Mouse (Mus musculus): ENCODE measurements around the gene Cbfa2t2. TPM values are rescaled to one million over a fixed set of nuclear protein-coding genes. Genes with fewer than 3 reads are reported as not detected.

Gene Cbfa2t2
- polyA plus RNA-seq, 1 experiment, result 9.8 TPM

DNA sequence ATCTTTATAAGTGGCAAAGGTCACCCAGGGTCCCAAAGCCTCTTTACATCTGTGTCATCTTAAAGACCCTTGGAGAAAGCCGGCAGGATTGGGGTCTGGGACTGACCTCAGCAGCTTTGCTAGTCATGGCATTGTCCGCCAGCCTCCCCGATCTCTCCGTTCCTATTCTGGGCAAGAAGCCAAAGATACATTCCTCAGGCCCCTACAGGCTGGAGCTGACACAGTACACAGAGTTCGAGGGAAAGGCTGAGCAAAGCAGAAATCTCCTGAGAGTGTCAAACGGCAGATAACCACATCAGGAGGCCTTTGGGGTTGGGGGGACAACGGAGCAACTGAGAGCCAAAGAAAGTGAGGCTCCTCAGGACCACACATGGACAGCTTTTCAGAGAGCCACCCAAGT, 33.5 kb upstream of the Cbfa2t2 start:
- 9% methylated on average over 7 of the region's 7 CpGs for WGBS
- no peaks in the 10 kb centered on the region for H3K4me1 ChIP-seq (ENCODE audit: control insufficient read depth, insufficient read depth, insufficient read length, low read length)
- peaks cover 3% of the 10 kb centered on the region; the same call in 1 of the 2 replicates for H3K36me3 ChIP-seq (ENCODE audit: control insufficient read depth, insufficient read depth, low read length)
- no peak overlapping the region for H3K27ac ChIP-seq (ENCODE audit: insufficient read depth, low read depth, low read length)
- H3K4me3 ChIP-seq (ENCODE audit: low read depth, low read length), result no peak overlapping the region
- TF ChIP-seq POLR2A (IDR thresholded peaks at IDR 0.05; ENCODE audit: low read depth, low read length) (no peak), CTCF (IDR thresholded peaks at IDR 0.05; ENCODE audit: extremely low read depth, insufficient read length, insufficient replicate concordance, low read depth, low read length) (0 out of 2 replicates have a peak, but pooled peaks have one; percentile 11)
- H3K27me3 ChIP-seq (ENCODE audit: control insufficient read depth, insufficient read depth, low read length), result no peaks in the 10 kb centered on the region

DNA sequence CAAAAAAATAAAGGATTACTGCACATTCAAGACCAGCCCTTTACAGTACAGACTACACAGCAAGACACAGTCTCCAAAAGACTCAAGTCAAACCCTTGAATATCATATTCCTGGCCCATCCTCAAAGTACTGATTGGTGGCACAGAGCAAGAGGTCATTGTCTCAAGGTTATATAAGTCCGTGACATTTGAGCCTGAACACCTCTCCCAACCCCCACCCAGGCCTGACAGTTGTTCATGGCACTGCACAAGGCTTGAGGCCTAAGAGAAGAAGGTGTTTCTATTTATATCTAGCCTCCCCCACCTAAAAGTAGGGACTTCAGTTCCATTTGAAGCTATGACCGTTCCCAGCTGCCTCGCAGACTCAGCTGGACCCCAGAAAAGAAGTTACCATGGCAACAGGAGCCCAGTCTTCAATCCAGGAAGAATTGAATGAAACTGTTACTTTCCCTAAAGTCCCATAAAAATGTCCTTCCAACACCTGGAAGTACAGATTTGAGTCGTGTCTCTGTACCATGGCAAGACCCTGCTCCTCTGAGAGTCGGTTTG, 30.8 kb upstream of the Cbfa2t2 start:
- no peaks in the 10 kb centered on the region; the same call in 1 of the 2 replicates for H3K36me3 ChIP-seq (ENCODE audit: control insufficient read depth, insufficient read depth, low read length)
- no peak overlapping the region for H3K4me3 ChIP-seq (ENCODE audit: low read depth, low read length)
- TF ChIP-seq CTCF (IDR thresholded peaks at IDR 0.05; ENCODE audit: extremely low read depth, insufficient read length, insufficient replicate concordance, low read depth, low read length), result no peak
- TF ChIP-seq POLR2A (IDR thresholded peaks at IDR 0.05; ENCODE audit: low read depth, low read length), result no peak
- 78% methylated on average over 5 of the region's 5 CpGs for WGBS
- no peaks in the 10 kb centered on the region for H3K27me3 ChIP-seq (ENCODE audit: control insufficient read depth, insufficient read depth, low read length)
- H3K27ac ChIP-seq (ENCODE audit: insufficient read depth, low read depth, low read length), result no peak overlapping the region
- peaks cover 4% of the 10 kb centered on the region; the same call in 1 of the 2 replicates for H3K4me1 ChIP-seq (ENCODE audit: control insufficient read depth, insufficient read depth, insufficient read length, low read length)

GRCm38 (mm10) chr2:154407063-154407642, 29.1 kb upstream of the Cbfa2t2 start:
- no peaks in the 10 kb centered on the region for H3K36me3 ChIP-seq (ENCODE audit: control insufficient read depth, insufficient read depth, low read length)
- TF ChIP-seq POLR2A (IDR thresholded peaks at IDR 0.05; ENCODE audit: low read depth, low read length) (no peak), CTCF (IDR thresholded peaks at IDR 0.05; ENCODE audit: extremely low read depth, insufficient read length, insufficient replicate concordance, low read depth, low read length) (0 out of 2 replicates have a peak, but pooled peaks have one; percentile 5)
- H3K4me1 ChIP-seq (ENCODE audit: control insufficient read depth, insufficient read depth, insufficient read length, low read length), result peaks cover 4% of the 10 kb centered on the region; the same call in 1 of the 2 replicates
- WGBS, result 45% methylated on average over 11 of the region's 11 CpGs
- no peaks in the 10 kb centered on the region for H3K27me3 ChIP-seq (ENCODE audit: control insufficient read depth, insufficient read depth, low read length)
- peak overlapping the region; percentile 74 for H3K4me3 ChIP-seq (ENCODE audit: low read depth, low read length)
- H3K27ac ChIP-seq (ENCODE audit: insufficient read depth, low read depth, low read length), result 0 out of 2 replicates have a peak overlapping the region, but pooled peaks have one; percentile 5

GRCm38 (mm10) chr2:154407643-154408445, 28.4 kb upstream of the Cbfa2t2 start, which contains the start of gene Snta1:
TSS of gene Snta1 (minus strand) at chr2:154408099.
- TF ChIP-seq CTCF (IDR thresholded peaks at IDR 0.05; ENCODE audit: extremely low read depth, insufficient read length, insufficient replicate concordance, low read depth, low read length), result no peak
- peak; percentile 85 for TF ChIP-seq POLR2A (IDR thresholded peaks at IDR 0.05; ENCODE audit: low read depth, low read length)
- no peaks in the 10 kb centered on the region for H3K27me3 ChIP-seq (ENCODE audit: control insufficient read depth, insufficient read depth, low read length)
- 0 out of 2 replicates have a peak within 1 kb of the TSS, but pooled peaks have one; percentile 5 for H3K27ac ChIP-seq (ENCODE audit: insufficient read depth, low read depth, low read length)
- H3K4me3 ChIP-seq (ENCODE audit: low read depth, low read length), result peak within 1 kb of the TSS; percentile 74
- H3K36me3 ChIP-seq (ENCODE audit: control insufficient read depth, insufficient read depth, low read length), result no peaks in the 10 kb centered on the region
- 3% methylated on average over 77 of the region's 84 CpGs for WGBS
- peaks cover 4% of the 10 kb centered on the region; the same call in 1 of the 2 replicates for H3K4me1 ChIP-seq (ENCODE audit: control insufficient read depth, insufficient read depth, insufficient read length, low read length)

GRCm38 (mm10) chr2:154410355-154410754, 25.9 kb upstream of the Cbfa2t2 start:
- 39% methylated on average over 2 of the region's 2 CpGs for WGBS
- Histone ChIP-seq H3K36me3 (ENCODE audit: control insufficient read depth, insufficient read depth, low read length) (no peaks in the 10 kb centered on the region), H3K4me3 (ENCODE audit: low read depth, low read length) (no peak overlapping the region), H3K27ac (ENCODE audit: insufficient read depth, low read depth, low read length) (no peak overlapping the region), H3K4me1 (ENCODE audit: control insufficient read depth, insufficient read depth, insufficient read length, low read length) (peaks cover 4% of the 10 kb centered on the region; the same call in 1 of the 2 replicates), H3K27me3 (ENCODE audit: control insufficient read depth, insufficient read depth, low read length) (no peaks in the 10 kb centered on the region)
- TF ChIP-seq CTCF (IDR thresholded peaks at IDR 0.05; ENCODE audit: extremely low read depth, insufficient read length, insufficient replicate concordance, low read depth, low read length) (no peak), POLR2A (IDR thresholded peaks at IDR 0.05; ENCODE audit: low read depth, low read length) (no peak)

- no peaks in the 10 kb centered on the region for H3K36me3 ChIP-seq (ENCODE audit: control insufficient read depth, insufficient read depth, low read length)
- no peaks in the 10 kb centered on the region for H3K27me3 ChIP-seq (ENCODE audit: control insufficient read depth, insufficient read depth, low read length)
- H3K4me1 ChIP-seq (ENCODE audit: control insufficient read depth, insufficient read depth, insufficient read length, low read length), result peaks cover 4% of the 10 kb centered on the region; the same call in 1 of the 2 replicates
- no peak overlapping the region for H3K4me3 ChIP-seq (ENCODE audit: low read depth, low read length)
- WGBS, result 67% methylated on average over 7 of the region's 7 CpGs
- no peak overlapping the region for H3K27ac ChIP-seq (ENCODE audit: insufficient read depth, low read depth, low read length)
- no peak for TF ChIP-seq POLR2A (IDR thresholded peaks at IDR 0.05; ENCODE audit: low read depth, low read length)
- TF ChIP-seq CTCF (IDR thresholded peaks at IDR 0.05; ENCODE audit: extremely low read depth, insufficient read length, insufficient replicate concordance, low read depth, low read length), result no peak
These were observed 24.1 kb upstream of the Cbfa2t2 start for GRCm38 (mm10) chr2:154412018-154412666.
